Mouse (Mus musculus): ENCODE measurements around the gene Xrcc1. TPM values are rescaled to one million over a fixed set of nuclear protein-coding genes. Genes with fewer than 3 reads are reported as not detected.

Xrcc1 gene
- polyA plus RNA-seq, 1 experiment from 2014 or later = 101 TPM

- Histone ChIP-seq H3K9me3 (ENCODE audit: control insufficient read depth, low read length) (no peaks in the 10 kb centered on the region), H3K4me2 (peak overlapping the region; percentile 71), H3K27me3 (ENCODE audit: control insufficient read depth, insufficient read depth, low read length) (no peaks in the 10 kb centered on the region), H3K36me3 (ENCODE audit: control insufficient read depth, insufficient read depth, low read length) (no peaks in the 10 kb centered on the region), H3K4me1 (ENCODE audit: control insufficient read depth, insufficient read depth, low read length) (peaks cover 12% of the 10 kb centered on the region), H3K9ac (ENCODE audit: low read length) (peak overlapping the region; percentile 81), H3K27ac (ENCODE audit: low read depth, low read length) (no peak overlapping the region), H3K4me3 (ENCODE audit: low read depth, low read length) (peak overlapping the region; percentile 85)
- WGBS = 36% methylated on average over 13 of the region's 13 CpGs
- DNase-seq (ENCODE audit: low spot score, missing footprints) (no peak), ATAC-seq (ENCODE audit: low FRiP score) (no peak)
Observed at GRCm38 (mm10) chr7:24547534-24548036, 1.5 kb downstream of the Xrcc1 start.

DNA sequence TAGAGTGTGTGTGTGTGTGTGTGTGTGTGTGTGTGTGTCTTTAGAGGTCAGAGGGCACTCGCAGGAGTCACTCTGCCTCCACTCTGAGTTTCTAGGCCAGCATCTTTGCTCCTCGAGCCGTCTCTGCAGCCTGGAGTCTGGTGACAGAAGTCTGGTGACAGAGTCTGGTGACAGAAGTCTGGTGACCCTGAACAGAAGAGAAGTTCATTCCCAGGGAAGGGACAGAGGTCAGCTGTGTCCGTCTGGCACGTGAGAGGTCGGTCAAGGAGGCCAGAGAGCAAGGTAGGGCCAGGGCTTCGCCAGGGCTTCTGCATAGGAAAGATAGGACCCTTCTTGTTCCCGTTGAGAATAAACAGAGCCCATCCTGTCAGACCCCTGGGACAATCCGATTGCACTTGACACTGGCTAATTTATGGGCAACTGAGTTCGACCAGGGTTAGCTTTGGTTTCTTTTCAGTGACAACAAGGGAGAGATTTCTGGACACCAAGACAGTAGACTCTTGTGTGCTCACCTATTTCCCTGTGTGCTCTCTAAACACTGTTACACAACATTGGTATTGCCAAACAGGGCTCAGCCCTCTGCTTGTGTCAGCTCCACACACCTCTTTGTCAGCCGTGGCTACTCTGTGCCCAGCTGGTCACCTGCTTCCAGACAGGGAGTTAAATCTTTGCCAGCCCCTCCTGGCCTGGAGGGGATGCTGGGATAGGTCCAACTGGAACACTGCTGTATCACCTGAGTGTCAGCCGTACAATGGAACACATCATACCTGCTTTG is 6.1 kb downstream of the Xrcc1 start:
- Histone ChIP-seq H3K27ac (ENCODE audit: low read depth, low read length) (no peak overlapping the region), H3K27me3 (ENCODE audit: control insufficient read depth, insufficient read depth, low read length) (no peaks in the 10 kb centered on the region), H3K9me3 (ENCODE audit: control insufficient read depth, low read length) (no peaks in the 10 kb centered on the region), H3K4me1 (ENCODE audit: control insufficient read depth, insufficient read depth, low read length) (peaks cover 7% of the 10 kb centered on the region), H3K4me2 (no peak overlapping the region), H3K9ac (ENCODE audit: low read length) (no peak overlapping the region), H3K36me3 (ENCODE audit: control insufficient read depth, insufficient read depth, low read length) (peaks cover 11% of the 10 kb centered on the region; the same call in 1 of the 2 replicates), H3K4me3 (ENCODE audit: low read depth, low read length) (no peak overlapping the region)
- ATAC-seq (ENCODE audit: low FRiP score) = no peak
- no peak for DNase-seq (ENCODE audit: low spot score, missing footprints)
- 91% methylated on average over 12 of the region's 12 CpGs for WGBS

GRCm38 (mm10) chr7:24555786-24556185 is 9.7 kb downstream of the Xrcc1 start:
- Histone ChIP-seq H3K27me3 (ENCODE audit: control insufficient read depth, insufficient read depth, low read length) (no peaks in the 10 kb centered on the region), H3K27ac (ENCODE audit: low read depth, low read length) (no peak overlapping the region), H3K4me1 (ENCODE audit: control insufficient read depth, insufficient read depth, low read length) (no peaks in the 10 kb centered on the region), H3K9me3 (ENCODE audit: control insufficient read depth, low read length) (no peaks in the 10 kb centered on the region), H3K4me3 (ENCODE audit: low read depth, low read length) (no peak overlapping the region), H3K4me2 (no peak overlapping the region), H3K36me3 (ENCODE audit: control insufficient read depth, insufficient read depth, low read length) (peaks cover 11% of the 10 kb centered on the region; the same call in 1 of the 2 replicates), H3K9ac (ENCODE audit: low read length) (no peak overlapping the region)
- no peak for DNase-seq (ENCODE audit: low spot score, missing footprints)
- ATAC-seq (ENCODE audit: low FRiP score) = no peak
- 94% methylated on average over 10 of the region's 10 CpGs for WGBS

- Histone ChIP-seq H3K27me3 (ENCODE audit: control insufficient read depth, insufficient read depth, low read length) (no peaks in the 10 kb centered on the region), H3K4me2 (no peak overlapping the region), H3K9me3 (ENCODE audit: control insufficient read depth, low read length) (no peaks in the 10 kb centered on the region), H3K36me3 (ENCODE audit: control insufficient read depth, insufficient read depth, low read length) (peaks cover 11% of the 10 kb centered on the region), H3K4me1 (ENCODE audit: control insufficient read depth, insufficient read depth, low read length) (no peaks in the 10 kb centered on the region), H3K9ac (ENCODE audit: low read length) (no peak overlapping the region), H3K4me3 (ENCODE audit: low read depth, low read length) (no peak overlapping the region), H3K27ac (ENCODE audit: low read depth, low read length) (no peak overlapping the region)
- DNase-seq (ENCODE audit: low spot score, missing footprints) = no peak
- no peak for ATAC-seq (ENCODE audit: low FRiP score)
- WGBS = 92% methylated on average over 4 of the region's 4 CpGs
Observed at GRCm38 (mm10) chr7:24561450-24561849, 15.4 kb downstream of the Xrcc1 start.

- 92% methylated on average over 8 of the region's 8 CpGs for WGBS
- H3K9me3 ChIP-seq (ENCODE audit: control insufficient read depth, low read length) = no peaks in the 10 kb centered on the region
- H3K9ac ChIP-seq (ENCODE audit: low read length) = no peak overlapping the region
- no peak for DNase-seq (ENCODE audit: low spot score, missing footprints)
- H3K4me1 ChIP-seq (ENCODE audit: control insufficient read depth, insufficient read depth, low read length) = no peaks in the 10 kb centered on the region
- no peaks in the 10 kb centered on the region for H3K27me3 ChIP-seq (ENCODE audit: control insufficient read depth, insufficient read depth, low read length)
- H3K36me3 ChIP-seq (ENCODE audit: control insufficient read depth, insufficient read depth, low read length) = peaks cover 16% of the 10 kb centered on the region
- no peak overlapping the region for H3K4me2 ChIP-seq
- no peak for ATAC-seq (ENCODE audit: low FRiP score)
- no peak overlapping the region for H3K4me3 ChIP-seq (ENCODE audit: low read depth, low read length)
- H3K27ac ChIP-seq (ENCODE audit: low read depth, low read length) = no peak overlapping the region
Observed at GRCm38 (mm10) chr7:24563191-24563836, 17.2 kb downstream of the Xrcc1 start.

- no peaks in the 10 kb centered on the region for H3K27me3 ChIP-seq (ENCODE audit: control insufficient read depth, insufficient read depth, low read length)
- no peak overlapping the region for H3K27ac ChIP-seq (ENCODE audit: low read depth, low read length)
- H3K4me3 ChIP-seq (ENCODE audit: low read depth, low read length) = no peak overlapping the region
- H3K9me3 ChIP-seq (ENCODE audit: control insufficient read depth, low read length) = no peaks in the 10 kb centered on the region
- 0 out of 2 replicates have a peak, but pooled peaks have one; percentile 38 for ATAC-seq (ENCODE audit: low FRiP score)
- no peak for DNase-seq (ENCODE audit: low spot score, missing footprints)
- H3K9ac ChIP-seq (ENCODE audit: low read length) = no peak overlapping the region
- H3K4me1 ChIP-seq (ENCODE audit: control insufficient read depth, insufficient read depth, low read length) = no peaks in the 10 kb centered on the region
- WGBS = 91% methylated on average over 4 of the region's 4 CpGs
- H3K36me3 ChIP-seq (ENCODE audit: control insufficient read depth, insufficient read depth, low read length) = peaks cover 16% of the 10 kb centered on the region
- no peak overlapping the region for H3K4me2 ChIP-seq
Observed at GRCm38 (mm10) chr7:24563837-24564206, 17.7 kb downstream of the Xrcc1 start.

- ATAC-seq (ENCODE audit: low FRiP score) = peak; percentile 56
Observed at GRCm38 (mm10) chr7:24564607-24565265, 18.6 kb downstream of the Xrcc1 start.

GRCm38 (mm10) chr7:24565627-24566026 is 19.5 kb downstream of the Xrcc1 start:
- no peak overlapping the region for H3K27ac ChIP-seq (ENCODE audit: low read depth, low read length)
- 93% methylated on average over 11 of the region's 11 CpGs for WGBS
- no peaks in the 10 kb centered on the region for H3K9me3 ChIP-seq (ENCODE audit: control insufficient read depth, low read length)
- H3K27me3 ChIP-seq (ENCODE audit: control insufficient read depth, insufficient read depth, low read length) = no peaks in the 10 kb centered on the region
- peaks cover 18% of the 10 kb centered on the region for H3K36me3 ChIP-seq (ENCODE audit: control insufficient read depth, insufficient read depth, low read length)
- H3K4me3 ChIP-seq (ENCODE audit: low read depth, low read length) = no peak overlapping the region
- DNase-seq (ENCODE audit: low spot score, missing footprints) = no peak
- no peak overlapping the region for H3K4me2 ChIP-seq
- ATAC-seq (ENCODE audit: low FRiP score) = no peak
- no peaks in the 10 kb centered on the region for H3K4me1 ChIP-seq (ENCODE audit: control insufficient read depth, insufficient read depth, low read length)
- no peak overlapping the region for H3K9ac ChIP-seq (ENCODE audit: low read length)

More at GRCm38 (mm10) chr7:24564607-24565265, 18.6 kb downstream of the Xrcc1 start:
- Histone ChIP-seq H3K9ac (ENCODE audit: low read length) (no peak overlapping the region), H3K4me1 (ENCODE audit: control insufficient read depth, insufficient read depth, low read length) (no peaks in the 10 kb centered on the region), H3K9me3 (ENCODE audit: control insufficient read depth, low read length) (no peaks in the 10 kb centered on the region), H3K36me3 (ENCODE audit: control insufficient read depth, insufficient read depth, low read length) (peaks cover 16% of the 10 kb centered on the region), H3K4me2 (no peak overlapping the region), H3K4me3 (ENCODE audit: low read depth, low read length) (no peak overlapping the region), H3K27ac (ENCODE audit: low read depth, low read length) (no peak overlapping the region), H3K27me3 (ENCODE audit: control insufficient read depth, insufficient read depth, low read length) (no peaks in the 10 kb centered on the region)
- DNase-seq (ENCODE audit: low spot score, missing footprints) = peak; percentile 97
- 60% methylated on average over 6 of the region's 6 CpGs for WGBS

DNA sequence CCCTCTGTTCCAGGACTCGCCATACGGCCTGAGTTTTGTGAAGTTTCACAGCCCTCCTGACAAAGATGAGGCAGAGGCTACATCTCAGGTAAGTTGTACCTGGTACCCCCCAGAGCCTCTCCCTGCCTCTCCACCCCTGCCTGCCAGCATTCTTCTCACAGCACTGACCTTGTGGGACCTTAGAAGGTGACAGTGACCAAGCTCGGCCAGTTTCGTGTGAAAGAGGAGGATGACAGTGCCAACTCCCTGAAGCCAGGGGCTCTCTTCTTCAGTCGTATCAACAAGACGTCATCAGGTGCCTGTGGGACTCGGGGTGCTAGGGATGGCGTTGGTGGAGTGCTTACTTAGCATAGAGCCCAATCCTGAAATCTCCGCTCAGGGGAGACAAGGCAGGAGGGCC is 20.1 kb downstream of the Xrcc1 start:
- Histone ChIP-seq H3K4me3 (ENCODE audit: low read depth, low read length) (no peak overlapping the region), H3K9me3 (ENCODE audit: control insufficient read depth, low read length) (no peaks in the 10 kb centered on the region), H3K36me3 (ENCODE audit: control insufficient read depth, insufficient read depth, low read length) (peaks cover 22% of the 10 kb centered on the region), H3K27ac (ENCODE audit: low read depth, low read length) (no peak overlapping the region), H3K4me2 (no peak overlapping the region), H3K4me1 (ENCODE audit: control insufficient read depth, insufficient read depth, low read length) (no peaks in the 10 kb centered on the region), H3K9ac (ENCODE audit: low read length) (no peak overlapping the region), H3K27me3 (ENCODE audit: control insufficient read depth, insufficient read depth, low read length) (no peaks in the 10 kb centered on the region)
- ATAC-seq (ENCODE audit: low FRiP score) = no peak
- 94% methylated on average over 9 of the region's 9 CpGs for WGBS
- DNase-seq (ENCODE audit: low spot score, missing footprints) = no peak

Measured in midbrain, embryonic 11.5 days (tissue).